Mouse (Mus musculus): ENCODE data around the gene Bsdc1.

The Bsdc1 gene

GRCm38 (mm10) chr4:129481090-129481489 is 19.7 kb downstream of the Bsdc1 start:
- DNase-seq: no peak

GRCm38 (mm10) chr4:129490972-129491880 is 29.8 kb downstream of the Bsdc1 start, which contains the start of the genes Tssk3 and Fam229a:
TSS of gene Tssk3 (minus strand) at chr4:129491022.
TSS of gene Fam229a (plus strand) at chr4:129491190.
- peak; percentile 73 for DNase-seq

- peak in 1 of 2 experiments; percentile 37 for DNase-seq
Measured at GRCm38 (mm10) chr4:129494681-129495080, 33.3 kb downstream of the Bsdc1 start.

GRCm38 (mm10) chr4:129495672-129496562 is 34.5 kb downstream of the Bsdc1 start:
- DNase-seq: peak; percentile 43 to 63

- DNase-seq: no peak
Measured at GRCm38 (mm10) chr4:129496631-129497030, 35.2 kb downstream of the Bsdc1 start.

GRCm38 (mm10) chr4:129498941-129499340 is 37.6 kb downstream of the Bsdc1 start:
- DNase-seq: no peak

GRCm38 (mm10) chr4:129500017-129500416 is 38.6 kb downstream of the Bsdc1 start:
- DNase-seq: no peak

- peak; percentile 75 to 85 for DNase-seq
Measured at GRCm38 (mm10) chr4:129500607-129501566, 39.5 kb downstream of the Bsdc1 start.

- peak in 1 of 2 experiments; percentile 28 for DNase-seq
Measured at GRCm38 (mm10) chr4:129502327-129502888, 41.0 kb downstream of the Bsdc1 start.

- DNase-seq: peak; percentile 48 to 63
Measured at GRCm38 (mm10) chr4:129502901-129503444, 41.6 kb downstream of the Bsdc1 start.

- no peak for DNase-seq
Measured at GRCm38 (mm10) chr4:129505511-129505910, 44.1 kb downstream of the Bsdc1 start.

- no peak for DNase-seq
Measured at GRCm38 (mm10) chr4:129507434-129508236, 46.3 kb downstream of the Bsdc1 start.

- DNase-seq: no peak
Measured at GRCm38 (mm10) chr4:129508237-129508515, 46.8 kb downstream of the Bsdc1 start.

GRCm38 (mm10) chr4:129508834-129509600 is 47.6 kb downstream of the Bsdc1 start:
- DNase-seq: peak; percentile 85 to 86

- DNase-seq: peak in 1 of 2 experiments; percentile 26
Measured at GRCm38 (mm10) chr4:129509650-129510049, 48.3 kb downstream of the Bsdc1 start.

- DNase-seq: no peak
Measured at GRCm38 (mm10) chr4:129510723-129511412, 49.5 kb downstream of the Bsdc1 start.

GRCm38 (mm10) chr4:129511413-129512096 is 50.2 kb downstream of the Bsdc1 start:
- no peak for DNase-seq

- DNase-seq: peak; percentile 97 to 98
Measured at GRCm38 (mm10) chr4:129513086-129513767, 51.8 kb downstream of the Bsdc1 start, which contains the start of gene Marcksl1. TSS of gene Marcksl1 (plus strand) at chr4:129513581.

Measured in cerebellum, postnatal 10 days (tissue).